Mouse (Mus musculus) spleen, embryonic (tissue): Measurements from ENCODE around the gene Sorl1.

ENCODE experiments used
- CTCF ChIA-PET: fragments of 350-600 bp; sonication (Branson Sonifier 250); formaldehyde crosslinking; loops from one replicate; lab custom pipeline; 2022; lab: Charles Lee

Gene Sorl1

DNA sequence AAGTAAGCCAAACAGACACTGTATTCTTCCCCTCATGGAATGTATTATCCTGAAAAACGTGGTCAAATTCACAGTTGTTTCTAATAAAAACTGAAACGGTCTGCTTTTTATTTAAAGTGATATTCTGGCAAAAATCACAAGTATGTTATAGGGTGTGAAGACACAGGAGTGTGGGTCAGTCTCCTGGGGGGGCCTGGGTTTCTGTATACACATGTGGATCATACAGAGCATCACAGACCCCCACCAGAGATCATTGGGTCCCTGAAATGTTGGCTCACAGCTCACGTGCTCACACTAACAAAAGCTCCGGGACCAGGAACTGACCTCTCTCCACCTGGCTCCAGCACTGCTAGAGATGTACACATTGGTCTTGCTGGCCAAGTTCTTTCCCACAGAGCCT lies 60.7 kb downstream of the Sorl1 start:
- CTCF ChIA-PET = interaction anchor here (0.5 kb wide), 1 partner anchor 139 kb away, joined by 4 read pairs; no protein-coding TSS in a partner anchor

GRCm38 (mm10) chr9:42062269-42062668 lies 61.8 kb downstream of the Sorl1 start:
- CTCF ChIA-PET = interaction anchor here (0.6 kb wide), 1 partner anchor 62 kb away, joined by 3 read pairs; the partner anchor contains the start of gene Sorl1

GRCm38 (mm10) chr9:42059006-42059405 lies 65.1 kb downstream of the Sorl1 start:
- CTCF ChIA-PET = interaction anchor here (0.6 to 0.7 kb wide), 2 partner anchors 17 to 30 kb away, joined by 3 read pairs; no protein-coding TSS in a partner anchor

DNA sequence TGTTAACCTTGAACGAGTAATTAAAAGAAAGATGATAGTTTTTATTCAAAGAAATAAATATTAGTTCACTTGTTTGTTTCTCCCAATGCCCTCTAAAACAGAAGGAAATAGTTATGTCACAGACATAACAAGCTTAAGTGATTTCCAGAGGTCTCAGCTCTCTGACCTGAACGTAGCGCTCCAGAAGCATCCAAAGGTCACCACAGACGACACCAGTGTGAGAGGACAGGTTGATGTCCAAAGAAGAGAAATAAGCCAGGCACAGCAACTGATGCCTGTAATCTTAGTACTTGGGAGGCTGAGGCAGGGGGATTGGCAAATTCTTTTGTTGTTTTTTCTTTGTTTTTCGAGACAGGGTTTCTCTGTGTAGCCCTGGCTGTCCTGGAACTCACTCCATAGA lies 67.5 kb downstream of the Sorl1 start:
- CTCF ChIA-PET = no interaction called here

GRCm38 (mm10) chr9:42055378-42055777 lies 68.7 kb downstream of the Sorl1 start:
- CTCF ChIA-PET = no interaction called here

- CTCF ChIA-PET = no interaction called here
Measured at GRCm38 (mm10) chr9:42054339-42055272, 69.5 kb downstream of the Sorl1 start.

DNA sequence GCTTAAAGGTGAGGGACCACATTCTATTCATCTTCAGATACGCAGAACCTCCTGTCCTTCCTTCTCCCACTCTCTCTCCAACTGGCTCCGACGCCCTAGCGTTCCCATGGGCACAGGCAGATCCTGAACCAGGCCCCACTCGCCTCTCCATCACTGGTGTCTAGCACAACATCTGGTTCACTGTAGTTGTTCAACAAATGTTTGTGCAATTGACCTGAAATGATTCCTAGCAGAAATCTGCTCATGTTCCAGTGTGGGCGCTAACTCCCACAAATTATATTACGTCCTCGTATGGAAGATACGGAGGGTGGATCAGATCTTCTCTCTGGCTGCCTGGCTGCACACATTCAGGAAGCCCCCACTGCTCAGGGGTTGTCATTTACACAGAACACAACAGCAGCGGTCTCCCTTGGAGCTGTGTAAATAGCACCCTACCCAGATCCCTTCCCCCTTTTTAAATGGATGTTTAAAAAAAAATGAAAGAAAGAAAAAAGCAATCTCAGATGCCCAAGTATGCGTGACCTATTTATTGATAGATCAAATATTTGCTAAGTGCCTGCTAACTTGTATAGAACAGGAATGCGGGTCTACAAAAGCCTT lies 70.4 kb downstream of the Sorl1 start:
- CTCF ChIA-PET = no interaction called here

GRCm38 (mm10) chr9:42052713-42053356 lies 71.3 kb downstream of the Sorl1 start:
- CTCF ChIA-PET = no interaction called here

- CTCF ChIA-PET = no interaction called here
Measured at GRCm38 (mm10) chr9:42048542-42048941, 75.6 kb downstream of the Sorl1 start.

GRCm38 (mm10) chr9:42047786-42048185 lies 76.3 kb downstream of the Sorl1 start:
- CTCF ChIA-PET = no interaction called here

GRCm38 (mm10) chr9:42046248-42046647 lies 77.8 kb downstream of the Sorl1 start:
- CTCF ChIA-PET = no interaction called here

DNA sequence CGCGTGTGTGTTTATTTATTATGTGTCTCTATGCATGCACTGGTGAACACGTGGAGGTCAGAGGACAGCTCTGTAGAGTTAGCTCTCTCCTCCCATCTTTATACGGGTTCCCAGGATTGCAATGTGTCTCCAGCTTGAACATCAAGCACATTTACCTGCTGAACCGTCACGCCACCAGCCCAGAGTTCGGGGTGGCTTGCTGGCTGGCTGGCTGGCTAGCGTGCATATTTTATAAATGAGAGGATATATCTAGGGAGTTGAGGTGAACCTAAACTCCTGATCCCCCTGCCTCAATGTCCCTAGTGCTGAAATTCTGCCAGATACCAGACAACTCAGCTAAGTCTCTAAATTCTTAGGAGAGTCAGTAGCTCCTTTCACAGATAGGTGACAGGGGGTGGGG lies 79.4 kb downstream of the Sorl1 start:
- CTCF ChIA-PET = no interaction called here

DNA sequence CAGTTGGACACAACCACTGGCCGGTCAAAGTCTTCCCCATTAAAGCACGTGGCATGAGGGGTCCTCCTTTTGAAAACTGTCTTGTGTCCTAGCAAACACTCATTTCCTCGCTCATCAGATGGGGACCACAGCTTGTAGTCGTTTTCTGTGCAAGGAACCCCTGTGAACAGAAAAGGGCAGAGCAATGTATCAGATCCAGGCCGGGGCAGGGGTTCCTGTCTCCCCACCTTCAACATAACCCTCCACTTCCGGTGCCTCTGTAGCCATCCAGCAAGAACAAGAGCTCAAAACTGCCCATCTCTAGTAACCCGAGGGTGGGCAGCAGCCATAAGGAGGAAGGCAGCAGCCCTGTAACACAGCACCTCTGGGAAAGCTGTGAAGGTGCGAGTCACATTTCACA lies 80.2 kb downstream of the Sorl1 start:
- CTCF ChIA-PET = interaction anchor here (0.6 to 0.7 kb wide), 2 partner anchors 49 to 105 kb away, joined by 3 to 5 read pairs; no protein-coding TSS in a partner anchor

GRCm38 (mm10) chr9:42039000-42039992 lies 84.8 kb downstream of the Sorl1 start:
- CTCF ChIA-PET = interaction anchor here (0.7 kb wide), 1 partner anchor 17 kb away, joined by 3 read pairs; no protein-coding TSS in a partner anchor

DNA sequence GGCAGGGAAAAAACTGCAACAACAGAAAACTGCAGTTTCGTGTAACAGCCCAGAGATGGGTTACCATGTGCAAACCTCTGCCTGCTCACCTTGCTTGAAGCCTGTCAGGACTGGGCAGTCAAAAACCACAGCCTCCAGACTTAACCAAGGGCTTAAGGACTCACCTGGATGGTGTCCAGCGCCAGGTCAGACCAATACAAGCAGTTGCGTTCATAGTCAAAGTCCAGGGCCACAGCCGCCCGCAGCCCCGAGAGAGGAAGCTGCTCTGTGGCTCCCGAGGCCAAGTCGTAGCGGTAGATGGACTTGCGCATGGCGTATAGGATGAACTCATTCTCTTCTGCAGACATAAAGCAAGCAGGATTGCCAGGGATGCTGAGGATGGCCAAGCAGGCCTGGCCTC lies 87.2 kb downstream of the Sorl1 start:
- CTCF ChIA-PET = no interaction called here

DNA sequence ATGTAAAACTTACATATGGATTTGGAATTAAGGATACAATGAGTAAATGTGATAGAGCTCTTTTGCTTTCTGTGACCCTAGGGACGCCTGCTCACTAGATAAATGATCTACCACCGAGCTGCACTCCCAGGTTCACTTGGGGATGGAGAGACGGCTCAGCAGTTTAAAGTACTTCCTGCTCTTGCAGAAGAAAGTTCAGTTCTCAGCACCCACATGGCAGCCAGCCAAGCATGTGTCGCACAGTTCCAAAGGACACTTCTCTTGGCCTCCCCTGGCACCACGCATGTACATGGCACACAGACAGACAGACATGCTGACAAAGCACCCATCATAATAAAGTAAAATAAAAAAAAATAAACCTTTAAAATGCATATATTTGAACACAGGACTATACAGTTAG lies 88.1 kb downstream of the Sorl1 start:
- CTCF ChIA-PET = no interaction called here

DNA sequence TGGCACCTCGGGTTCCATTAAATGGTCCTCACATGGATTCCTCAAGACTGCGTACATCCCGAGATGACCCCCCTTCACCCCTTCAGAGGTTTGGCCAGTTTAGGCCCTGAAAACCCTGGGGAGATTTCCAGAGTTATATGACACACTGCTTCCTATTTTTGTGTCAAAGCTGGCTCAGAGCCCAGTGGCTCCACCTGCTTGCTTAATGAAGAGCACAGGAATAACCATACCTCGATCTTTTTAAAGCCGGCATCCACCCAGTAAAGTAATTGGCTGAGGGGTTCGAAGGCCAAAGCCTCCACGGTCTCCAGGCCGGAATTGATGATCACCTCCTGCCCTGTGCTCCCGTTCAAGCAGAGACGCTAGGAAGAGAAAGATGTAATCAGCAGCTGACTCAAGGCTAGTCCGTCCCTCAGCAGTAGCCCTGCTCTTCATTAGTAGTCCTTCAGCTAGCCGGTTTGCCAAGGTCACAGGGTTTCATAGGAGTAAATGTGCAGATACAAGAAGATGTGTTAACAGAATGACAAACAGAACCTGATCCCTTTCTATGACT lies 88.8 kb downstream of the Sorl1 start:
- CTCF ChIA-PET = no interaction called here

- CTCF ChIA-PET = interaction anchor here (0.9 kb wide), 1 partner anchor 206 kb away, joined by 4 read pairs; no protein-coding TSS in a partner anchor
Measured at GRCm38 (mm10) chr9:42034116-42034520, 90.0 kb downstream of the Sorl1 start.

- CTCF ChIA-PET = interaction anchor here (0.7 to 0.9 kb wide), 2 partner anchors 151 to 207 kb away, joined by 4 to 5 read pairs; no protein-coding TSS in a partner anchor
Measured at GRCm38 (mm10) chr9:42033291-42034115, 90.6 kb downstream of the Sorl1 start.
